Mouse (Mus musculus): Measurements from ENCODE around the gene Sh3d21.

Gene Sh3d21

DNA sequence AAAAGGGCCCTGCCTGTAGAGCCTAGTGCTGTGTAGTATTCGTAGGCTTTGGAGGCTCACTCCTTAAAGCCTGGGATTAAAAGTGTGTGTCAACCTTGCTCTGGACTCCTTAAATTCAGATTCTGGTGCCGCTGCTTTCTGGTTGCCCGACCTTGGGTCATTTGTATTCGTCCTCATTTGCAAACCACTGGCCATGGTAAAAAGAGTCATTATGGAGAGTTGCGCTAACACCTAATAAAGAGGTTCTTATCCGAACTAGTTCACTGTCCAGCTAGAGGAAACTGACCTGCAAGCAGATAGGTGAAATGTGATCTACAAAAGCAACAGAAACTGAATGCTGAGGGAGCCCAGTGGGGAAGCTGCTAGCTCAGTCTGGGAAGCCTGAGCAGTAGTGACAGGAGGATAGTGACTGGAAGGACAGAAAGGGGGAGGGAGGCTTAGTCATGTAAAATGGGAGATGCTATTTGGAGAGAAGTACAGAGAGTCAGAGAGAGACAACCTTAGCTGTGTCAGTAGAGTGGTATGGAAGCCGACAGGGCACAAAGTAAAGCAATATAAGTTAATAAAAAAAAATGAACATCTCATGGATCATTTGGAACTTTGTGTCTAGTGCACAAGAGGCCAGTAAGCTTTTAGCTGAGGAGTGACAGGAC is 58.0 kb downstream of the Sh3d21 start:
- no peak for DNase-seq

DNA sequence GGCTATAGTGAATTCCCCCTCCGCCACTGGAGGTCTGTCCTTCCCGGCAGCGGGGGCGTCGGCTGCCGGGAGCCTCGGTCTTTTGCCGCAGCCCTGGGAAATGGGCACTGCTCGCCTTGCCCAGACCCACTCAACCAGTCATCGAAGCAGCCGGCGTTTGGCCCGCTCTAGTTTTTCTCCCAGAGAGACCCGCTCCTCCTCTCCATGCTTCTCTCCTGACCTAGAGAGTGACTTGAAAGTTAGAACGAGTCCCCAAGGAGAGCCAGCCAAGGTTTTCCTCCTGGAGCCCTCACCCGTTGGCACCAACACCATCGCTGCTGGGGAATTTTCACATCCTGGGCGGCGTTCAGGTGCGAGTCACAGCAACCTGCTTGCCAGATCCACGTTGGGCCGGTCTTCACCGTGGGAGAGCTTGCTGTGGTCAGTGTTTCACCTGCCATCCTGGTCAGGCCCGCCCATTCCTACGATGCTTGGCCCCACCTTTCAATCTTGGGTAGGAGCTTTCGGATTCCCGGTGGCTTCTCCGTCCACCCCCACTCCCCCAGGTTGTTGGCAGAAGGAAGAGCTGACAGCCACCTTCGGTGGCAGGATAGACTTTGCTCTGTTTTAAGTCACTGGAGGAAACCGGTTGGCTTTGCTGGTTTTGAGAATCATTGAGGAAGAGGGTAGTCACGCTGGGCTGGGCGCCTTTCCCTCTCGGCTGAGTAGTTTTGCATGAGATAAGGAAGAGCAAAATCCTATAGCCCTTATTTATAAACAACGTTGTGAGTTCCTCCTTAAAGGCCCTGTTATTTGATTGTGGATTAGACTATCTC is 58.8 kb downstream of the Sh3d21 start:
- peak; percentile 39 for DNase-seq

DNA sequence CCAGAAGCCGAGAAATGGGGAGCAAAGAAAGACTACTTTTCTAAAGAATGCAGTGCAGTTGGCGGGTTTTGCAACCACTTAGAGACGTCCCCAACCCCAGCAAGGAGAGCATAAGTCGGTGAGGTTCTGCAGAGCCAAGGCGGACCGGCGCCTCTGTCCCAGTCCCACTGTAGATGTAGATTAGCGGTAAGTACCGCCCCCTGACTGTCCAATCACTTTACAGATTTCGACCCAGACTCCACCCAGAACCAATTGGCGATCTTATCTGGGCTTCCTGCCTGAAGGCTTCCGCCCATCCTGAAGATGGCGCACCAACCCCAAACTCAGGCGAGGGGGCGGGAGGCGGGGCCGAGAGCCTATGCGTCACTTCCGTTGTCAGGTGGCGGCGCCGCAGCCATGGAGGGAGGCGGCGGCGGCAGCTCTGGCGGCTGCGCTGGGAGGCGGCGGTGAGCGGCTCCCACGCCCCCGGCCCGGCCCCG is 59.7 kb downstream of the Sh3d21 start, which contains the start of gene Stk40:
Gene Stk40, plus strand, starts transcription at position 368 of the 479 bp plus-strand sequence.
- DNase-seq = peak; percentile 97

DNA sequence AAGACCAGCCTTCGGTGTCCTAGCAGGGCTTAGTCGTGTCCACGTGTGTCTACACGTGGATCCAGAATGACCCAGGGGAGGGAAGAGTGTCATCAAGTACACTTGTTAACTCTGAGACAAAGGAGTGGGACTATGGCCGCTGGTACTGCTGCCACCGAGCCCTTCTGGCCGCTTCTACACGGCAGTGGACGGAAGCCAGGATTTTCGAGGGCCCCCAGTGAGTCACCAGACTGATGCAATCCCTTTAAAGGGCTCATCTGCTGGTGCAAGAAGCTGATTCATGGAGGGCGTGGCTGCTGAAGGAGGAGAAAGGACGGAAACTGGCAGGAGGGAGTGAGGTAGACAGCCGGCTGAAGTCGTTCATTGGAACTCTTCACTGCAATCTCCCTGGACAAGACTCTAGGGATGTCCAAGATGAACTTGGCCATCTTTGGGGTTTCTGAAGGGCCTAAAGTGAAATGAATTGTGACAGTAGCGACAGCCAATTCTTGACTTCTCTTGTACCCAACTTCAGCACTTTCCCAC is 60.2 kb downstream of the Sh3d21 start:
- peak; percentile 57 for DNase-seq

DNA sequence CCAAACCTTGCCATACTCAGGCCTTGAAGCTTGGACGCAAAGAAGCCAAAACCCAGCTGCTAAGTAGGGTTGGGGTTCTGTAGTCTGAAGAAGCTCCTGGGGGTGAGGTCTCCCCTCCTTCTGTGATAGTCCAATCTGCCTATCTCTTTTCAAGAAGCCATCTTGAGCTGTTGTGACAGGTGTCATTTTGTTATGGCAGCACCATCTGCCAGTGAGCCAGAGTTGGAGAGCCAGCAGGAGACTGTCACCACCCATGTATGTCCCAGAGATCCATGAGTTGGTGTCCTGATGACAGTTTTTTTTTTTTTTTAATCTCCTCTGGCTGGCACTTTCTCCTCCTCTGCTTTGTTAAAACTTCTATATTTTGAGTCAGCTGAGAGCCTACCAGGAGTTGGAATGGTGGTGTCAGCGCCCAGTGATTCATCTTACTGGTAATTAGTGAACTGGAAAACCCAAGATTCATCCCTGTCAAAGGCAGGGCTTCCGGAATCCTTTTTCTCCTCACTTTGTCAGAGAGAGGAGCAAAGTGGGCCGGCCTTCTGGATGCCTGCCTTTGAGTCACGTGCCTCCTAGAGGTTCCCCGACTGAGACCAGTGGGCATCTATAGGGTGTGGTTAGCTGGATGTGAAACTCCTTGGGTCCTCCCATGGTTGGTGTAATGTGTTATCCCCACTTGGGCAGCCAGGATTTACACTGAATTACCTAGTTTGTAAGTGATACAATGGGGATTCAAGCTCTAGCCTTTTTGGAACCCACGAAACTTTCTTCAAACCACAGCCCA is 61.0 kb downstream of the Sh3d21 start:
- no peak for DNase-seq

DNA sequence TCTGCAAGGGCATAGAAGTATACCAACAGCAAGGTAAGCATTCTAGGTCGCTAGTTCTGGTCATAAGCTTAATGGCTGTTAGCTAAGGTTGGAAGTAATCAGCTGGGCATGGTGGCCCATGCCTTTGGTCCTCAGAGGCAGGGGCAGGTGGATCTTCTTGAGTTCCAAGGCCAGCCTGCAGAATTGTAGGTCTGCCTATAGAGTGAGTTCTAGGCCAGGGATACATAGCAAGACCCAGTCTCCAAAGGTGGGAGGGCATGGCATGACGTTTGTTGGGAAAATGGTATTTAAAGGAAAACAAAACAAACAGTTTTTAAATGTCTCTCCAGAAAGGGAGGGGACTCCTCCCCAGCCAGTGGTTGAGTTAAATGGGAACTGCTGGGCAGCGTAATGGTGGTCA is 62.5 kb downstream of the Sh3d21 start:
- no peak for DNase-seq
